Mouse (Mus musculus): ENCODE data around the gene Chchd4. TPM values are rescaled to one million over a fixed set of nuclear protein-coding genes. Genes with fewer than 3 reads are reported as not detected.

Gene Chchd4
- polyA plus RNA-seq (2017; shearing (Covaris generic)): 10 to 100 TPM; 12.7 to 25.5 TPM

DNA sequence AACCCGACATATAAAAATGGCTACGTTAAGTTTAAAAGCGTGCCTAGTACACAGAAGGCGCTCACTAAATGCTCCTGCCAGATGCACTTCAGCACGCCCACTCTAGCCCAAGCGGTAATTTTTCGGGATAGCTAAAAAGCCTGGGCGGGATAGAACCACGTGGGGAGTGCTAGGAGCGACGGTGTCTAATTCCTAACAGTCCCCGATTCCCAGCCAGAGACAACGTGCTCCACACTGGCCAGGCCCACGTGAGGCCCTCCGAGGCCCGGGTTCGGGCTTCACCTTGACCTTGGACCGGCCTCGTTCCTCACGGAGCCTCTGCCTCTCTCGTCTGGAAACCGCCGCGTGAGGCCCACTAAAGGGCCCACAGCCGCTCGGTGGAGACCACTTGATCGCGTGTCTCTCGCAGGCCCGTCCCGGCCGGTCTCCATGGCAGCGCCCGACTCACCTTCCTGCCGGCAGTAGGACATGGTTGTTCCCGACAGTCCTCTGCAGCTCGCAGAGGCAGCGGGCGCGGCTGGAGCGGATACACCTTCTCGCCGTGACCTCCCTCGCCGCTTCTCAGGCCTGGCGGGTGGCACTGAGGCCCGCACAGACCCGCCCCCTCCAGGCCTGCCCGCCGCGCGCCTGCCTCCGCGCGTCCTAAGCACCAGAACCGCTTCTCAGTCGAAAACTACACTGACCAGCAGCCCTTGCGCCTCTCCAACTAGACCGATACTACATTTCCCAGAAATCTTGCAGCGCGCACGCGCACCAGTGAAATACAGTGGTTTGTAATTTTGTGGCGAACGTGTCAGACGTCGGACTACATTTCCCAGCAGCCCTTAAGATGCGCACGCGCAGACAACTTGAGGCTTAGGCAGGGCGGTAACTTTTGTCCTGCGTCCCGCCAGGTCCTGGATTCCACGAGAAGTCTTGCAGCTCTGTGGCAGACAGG is at the start of gene Chchd4, which contains the start of gene Tmem43:
Gene Chchd4, minus strand, starts transcription at position 679 of the 937 bp plus-strand sequence.
Gene Tmem43, plus strand, starts transcription at position 836 of the 937 bp plus-strand sequence.

DNA sequence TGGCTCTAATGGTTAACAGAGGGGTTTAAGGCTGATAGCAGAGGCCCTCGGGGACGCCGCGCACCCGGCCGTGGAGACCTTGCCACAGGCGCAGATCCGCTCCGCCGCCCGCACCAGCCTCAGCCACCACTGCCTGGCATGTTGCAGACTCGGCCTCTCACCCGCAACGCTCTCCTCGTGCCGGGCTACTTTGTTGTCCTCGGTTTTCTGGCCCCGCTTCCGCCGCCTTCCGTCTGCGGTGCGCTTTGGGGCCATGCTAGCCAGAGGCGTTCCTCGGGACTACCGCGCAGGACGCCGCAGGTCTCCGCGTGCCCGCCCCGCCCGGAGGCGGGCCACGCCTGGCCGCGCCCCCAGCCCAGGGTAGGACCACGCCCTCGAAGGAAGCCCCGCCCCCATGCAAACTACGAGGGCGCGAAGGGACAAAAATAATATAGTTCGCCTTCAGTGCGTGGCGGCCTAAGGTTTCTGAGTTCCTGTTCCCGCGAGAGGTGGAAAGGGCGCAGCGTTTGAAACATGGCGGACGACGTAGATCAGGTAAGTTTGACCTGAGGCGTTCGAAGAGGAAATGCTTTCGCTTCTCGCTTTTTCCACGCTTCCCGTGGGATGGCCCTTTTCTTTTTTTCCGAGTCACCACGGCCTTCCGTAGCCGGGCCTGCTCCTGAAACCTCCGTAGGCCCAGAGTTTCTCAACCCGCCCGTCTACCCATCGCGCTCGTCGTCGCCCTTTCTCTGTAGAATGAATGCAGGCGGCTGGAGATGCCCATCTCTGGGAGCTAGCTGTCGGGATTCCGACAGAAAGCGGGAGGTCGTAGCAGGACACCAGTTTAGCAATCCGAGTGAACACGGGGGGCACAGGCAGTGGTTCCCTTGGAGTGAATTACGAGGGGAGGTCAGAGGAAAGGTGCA is 42.5 kb upstream of the Chchd4 start, which contains the start of the genes Xpc and Lsm3:
Gene Xpc, minus strand, starts transcription at position 344 of the 905 bp plus-strand sequence.
Gene Lsm3, plus strand, starts transcription at position 384 of the 905 bp plus-strand sequence.

Other genes starting within 250 kb of the Chchd4 start
- 1 to 10 TPM in 1 of 2 experiments, under 1 TPM in 1; 0.13 to 1.2 TPM for gene Wnt7a, start 62.2 kb downstream of the Chchd4 start, polyA plus RNA-seq (2017; shearing (Covaris generic))
- gene Tmem43, start 157 bp upstream of the Chchd4 start, polyA plus RNA-seq (2017; shearing (Covaris generic)): 10 to 100 TPM; 57.1 to 65.7 TPM
- gene Xpc, start 42.3 kb upstream of the Chchd4 start, polyA plus RNA-seq (2017; shearing (Covaris generic)): 10 to 100 TPM; 26.9 to 37.8 TPM
- gene Lsm3, start 42.4 kb upstream of the Chchd4 start, polyA plus RNA-seq (2017; shearing (Covaris generic)): 100 to 1,000 TPM; 112 to 120 TPM
- gene Slc6a6, start 210.5 kb upstream of the Chchd4 start, polyA plus RNA-seq (2017; shearing (Covaris generic)): 10 to 100 TPM; 32.2 to 52.9 TPM